Mouse (Mus musculus): ENCODE measurements around the gene Rbbp6. TPM values are rescaled to one million over a fixed set of nuclear protein-coding genes. Genes with fewer than 3 reads are reported as not detected.

Gene Rbbp6
- polyA plus RNA-seq, 1 experiment = 5.5 TPM

DNA sequence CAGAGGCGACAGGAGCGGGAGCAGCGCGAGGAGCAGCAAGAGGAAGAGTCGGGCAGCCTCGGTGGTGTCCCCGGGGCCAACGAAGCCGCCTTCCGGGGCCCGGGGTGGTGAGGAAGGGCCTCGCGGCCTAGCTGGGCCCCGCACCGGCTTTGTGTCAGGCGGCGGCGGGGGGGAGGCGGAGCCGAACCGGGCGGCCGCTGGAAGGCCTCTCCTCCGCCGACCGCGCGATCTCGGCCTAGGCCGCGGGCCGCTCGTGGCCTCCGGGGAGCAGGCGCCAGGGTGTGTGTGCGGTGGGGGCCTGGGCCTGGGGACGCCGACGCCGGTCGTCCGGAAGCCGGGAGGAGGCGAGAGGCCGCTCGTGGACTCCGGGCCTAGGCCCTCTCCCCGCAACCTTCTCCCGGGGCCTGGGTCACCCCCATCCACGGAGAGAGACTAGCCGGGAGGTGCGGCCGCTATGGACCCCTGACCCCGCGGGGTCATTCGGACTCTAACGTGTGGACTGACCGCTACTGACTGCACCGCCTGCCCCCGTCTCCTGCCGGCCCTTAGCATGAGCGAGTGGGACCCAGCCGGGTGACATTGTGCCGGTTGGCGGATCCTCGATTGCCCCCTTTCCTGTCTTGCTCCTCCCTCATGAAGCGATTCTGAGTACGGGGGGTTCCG lies 4.8 kb downstream of the Rbbp6 start:
- DNase-seq (ENCODE audit: low read depth, low spot score) = peak; percentile 21
- under 1% methylated on average over 67 of the region's 69 CpGs for WGBS

DNA sequence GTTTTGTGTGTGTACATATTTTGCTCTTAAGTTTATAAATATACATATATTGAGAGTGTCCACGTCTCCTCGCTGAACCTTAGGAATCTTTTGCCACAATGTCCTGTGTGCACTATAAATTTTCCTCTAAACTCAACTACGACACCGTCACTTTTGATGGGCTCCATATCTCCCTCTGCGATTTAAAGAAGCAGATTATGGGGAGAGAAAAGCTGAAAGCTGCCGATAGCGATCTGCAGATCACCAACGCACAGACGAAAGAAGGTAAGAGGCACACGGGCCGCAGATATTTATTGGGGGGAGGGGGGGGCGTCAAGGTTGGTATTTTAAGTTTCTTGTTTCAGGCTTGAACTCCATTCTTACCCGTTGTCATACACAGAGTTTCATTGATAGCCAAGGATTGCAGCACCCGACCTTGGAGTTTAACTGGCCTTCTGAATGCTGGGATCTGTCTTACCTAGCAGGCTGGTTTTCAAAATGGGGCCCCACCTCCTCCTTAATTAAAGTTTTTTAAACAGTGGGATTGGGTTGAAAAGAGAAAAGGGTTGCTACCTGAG lies 5.5 kb downstream of the Rbbp6 start:
- 1% methylated on average over 14 of the region's 14 CpGs for WGBS
- no peak for DNase-seq (ENCODE audit: low read depth, low spot score)

DNA sequence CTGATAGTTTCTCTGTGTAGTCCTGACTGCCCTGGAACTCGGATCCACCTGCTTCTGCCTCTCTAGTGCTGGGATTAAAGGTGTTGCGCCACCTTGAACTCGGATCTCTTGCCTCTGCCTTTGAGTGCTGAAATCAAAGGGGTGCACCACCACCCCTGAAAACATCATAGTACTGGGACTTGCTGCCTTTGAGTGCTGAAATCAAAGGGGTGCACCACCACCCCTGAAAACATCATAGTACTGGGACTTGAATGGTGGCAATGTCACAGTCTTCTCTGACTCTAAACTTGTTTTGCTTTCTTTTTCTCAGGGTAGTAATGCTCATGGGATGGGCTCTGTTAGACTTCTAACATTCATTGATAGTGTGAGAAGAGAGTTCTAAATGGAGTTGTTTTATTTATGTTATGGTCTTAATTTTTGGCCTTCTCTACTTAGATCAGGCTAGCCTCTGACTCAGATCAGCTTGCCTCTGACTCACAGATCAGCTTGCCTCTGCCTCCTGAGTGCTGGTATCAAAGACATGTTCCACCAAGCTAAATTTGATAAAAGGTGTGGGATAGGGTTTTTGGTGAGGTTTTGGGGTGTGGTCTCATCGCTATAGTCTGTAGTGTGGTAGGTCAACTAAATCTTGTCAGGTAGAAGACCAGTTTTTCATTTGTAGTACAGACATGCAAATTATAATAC lies 6.7 kb downstream of the Rbbp6 start:
- WGBS = 61% methylated on average over 4 of the region's 4 CpGs
- no peak for DNase-seq (ENCODE audit: low read depth, low spot score)

DNA sequence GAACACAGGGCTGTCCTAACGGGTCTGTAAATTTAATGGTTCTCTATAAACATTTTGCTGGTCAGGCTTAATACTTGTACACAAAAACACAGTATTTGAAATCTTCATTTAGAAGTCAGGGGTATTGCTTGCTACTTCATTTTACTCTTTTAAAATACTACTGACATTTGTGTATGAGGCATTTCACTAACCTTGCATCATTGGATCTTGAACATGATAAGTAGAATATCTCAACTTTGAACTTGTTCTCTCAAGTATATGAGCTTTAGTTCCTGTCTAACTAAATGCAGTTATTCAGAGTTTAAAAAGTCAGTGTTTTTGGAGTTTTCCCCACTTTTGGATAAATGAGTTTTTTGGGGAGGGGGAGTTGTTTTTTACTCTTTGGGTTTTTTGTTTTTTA lies 14.0 kb downstream of the Rbbp6 start:
- no peak for DNase-seq (ENCODE audit: low read depth, low spot score)
- whole genome bisulfite sequencing = 45% methylated on average over 1 of the region's 1 CpGs

DNA sequence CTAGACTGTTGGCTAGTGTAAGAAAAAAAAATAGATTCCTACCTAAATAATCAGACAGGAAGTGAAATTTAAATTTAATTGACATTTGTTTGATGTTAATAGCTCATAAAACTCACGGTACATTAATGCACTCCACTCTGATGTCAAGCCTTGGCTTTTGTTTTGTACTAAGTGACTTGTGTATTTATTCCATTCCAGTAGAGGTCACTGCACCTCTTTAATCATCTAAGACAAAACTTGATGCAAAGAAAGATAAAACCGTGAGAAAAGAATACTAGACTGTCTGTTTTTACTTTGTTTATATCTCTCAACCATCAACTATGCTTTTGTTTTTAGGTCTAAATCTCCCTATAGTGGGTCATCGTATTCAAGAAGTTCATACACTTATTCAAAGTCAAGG lies 32.7 kb downstream of the Rbbp6 start:
- 68% methylated on average over 3 of the region's 3 CpGs for WGBS

DNA sequence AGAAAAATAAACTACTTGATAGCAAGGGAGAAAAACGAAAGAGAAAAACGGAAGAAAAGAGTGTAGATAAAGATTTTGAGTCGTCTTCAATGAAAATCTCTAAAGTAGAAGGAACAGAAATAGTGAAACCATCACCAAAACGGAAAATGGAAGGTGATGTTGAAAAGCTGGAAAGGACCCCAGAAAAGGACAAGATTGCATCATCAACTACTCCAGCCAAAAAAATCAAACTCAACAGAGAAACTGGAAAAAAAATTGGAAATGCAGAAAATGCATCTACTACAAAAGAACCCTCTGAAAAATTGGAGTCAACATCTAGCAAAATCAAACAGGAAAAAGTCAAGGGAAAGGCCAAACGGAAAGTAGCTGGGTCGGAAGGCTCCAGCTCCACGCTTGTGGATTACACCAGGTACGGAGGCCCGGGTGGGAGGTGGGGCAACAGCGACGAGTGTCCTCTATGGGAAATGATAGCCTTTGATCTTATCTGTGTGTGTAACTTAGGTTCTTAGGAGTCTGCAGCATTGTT lies 34.4 kb downstream of the Rbbp6 start:
- DNase-seq (ENCODE audit: low read depth, low spot score) = no peak
- WGBS = 80% methylated on average over 11 of the region's 11 CpGs

More for the DNA sequence above, 32.7 kb downstream of the Rbbp6 start:
- DNase-seq (ENCODE audit: low read depth, low spot score) = no peak

DNA sequence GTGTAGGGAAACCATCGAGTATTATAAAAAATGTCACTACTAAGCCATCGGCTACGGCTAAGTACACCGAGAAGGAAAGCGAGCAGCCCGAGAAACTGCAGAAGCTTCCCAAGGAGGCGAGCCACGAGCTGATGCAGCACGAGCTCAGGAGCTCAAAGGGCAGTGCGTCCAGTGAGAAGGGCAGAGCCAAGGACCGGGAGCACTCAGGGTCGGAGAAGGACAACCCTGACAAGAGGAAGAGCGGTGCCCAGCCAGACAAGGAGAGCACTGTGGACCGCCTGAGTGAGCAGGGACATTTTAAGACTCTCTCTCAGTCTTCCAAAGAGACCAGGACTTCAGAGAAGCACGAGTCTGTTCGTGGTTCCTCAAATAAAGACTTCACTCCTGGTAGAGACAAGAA lies 35.3 kb downstream of the Rbbp6 start:
- 88% methylated on average over 16 of the region's 16 CpGs for WGBS
- DNase-seq (ENCODE audit: low read depth, low spot score) = no peak

DNA sequence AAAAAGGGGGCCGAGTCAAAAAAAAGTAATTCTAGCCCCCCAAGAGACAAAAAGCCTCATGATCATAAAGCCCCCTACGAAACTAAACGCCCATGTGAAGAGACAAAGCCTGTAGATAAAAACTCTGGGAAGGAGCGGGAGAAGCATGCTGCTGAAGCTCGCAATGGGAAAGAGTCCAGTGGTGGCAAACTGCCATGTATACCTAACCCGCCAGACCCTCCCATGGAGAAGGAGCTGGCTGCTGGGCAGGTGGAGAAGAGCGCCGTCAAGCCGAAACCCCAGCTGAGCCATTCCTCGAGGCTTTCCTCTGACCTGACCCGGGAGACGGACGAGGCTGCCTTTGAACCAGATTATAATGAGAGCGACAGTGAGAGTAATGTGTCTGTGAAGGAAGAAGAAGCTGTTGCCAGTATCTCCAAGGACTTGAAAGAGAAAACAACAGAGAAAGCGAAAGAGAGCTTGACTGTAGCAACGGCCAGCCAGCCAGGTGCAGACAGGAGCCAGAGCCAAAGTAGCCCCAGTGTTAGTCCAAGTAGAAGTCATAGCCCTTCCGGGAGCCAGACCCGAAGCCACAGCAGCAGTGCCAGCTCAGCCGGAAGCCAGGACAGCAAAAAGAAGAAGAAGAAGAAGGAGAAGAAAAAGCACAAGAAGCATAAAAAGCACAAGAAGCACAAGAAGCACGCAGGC lies 36.0 kb downstream of the Rbbp6 start:
- WGBS = 81% methylated on average over 20 of the region's 20 CpGs
- no peak for DNase-seq (ENCODE audit: low read depth, low spot score)

DNA sequence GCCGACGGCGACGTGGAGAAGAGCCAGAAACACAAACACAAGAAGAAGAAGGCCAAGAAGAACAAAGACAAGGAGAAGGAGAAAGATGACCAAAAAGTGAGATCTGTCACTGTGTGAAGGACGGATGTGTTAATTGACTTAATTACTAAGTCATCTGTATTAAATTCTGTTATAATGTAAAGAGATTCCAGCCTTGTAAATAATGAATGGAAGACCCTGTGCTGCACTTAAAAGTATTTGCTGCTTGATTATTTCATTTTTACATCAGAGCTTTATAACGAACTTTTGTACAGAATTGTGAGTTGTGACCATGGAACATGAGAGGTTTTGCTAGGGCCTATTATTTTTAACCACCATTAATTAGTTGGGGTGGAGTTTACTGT lies 36.5 kb downstream of the Rbbp6 start:
- 93% methylated on average over 6 of the region's 6 CpGs for WGBS
- DNase-seq (ENCODE audit: low read depth, low spot score) = no peak

DNA sequence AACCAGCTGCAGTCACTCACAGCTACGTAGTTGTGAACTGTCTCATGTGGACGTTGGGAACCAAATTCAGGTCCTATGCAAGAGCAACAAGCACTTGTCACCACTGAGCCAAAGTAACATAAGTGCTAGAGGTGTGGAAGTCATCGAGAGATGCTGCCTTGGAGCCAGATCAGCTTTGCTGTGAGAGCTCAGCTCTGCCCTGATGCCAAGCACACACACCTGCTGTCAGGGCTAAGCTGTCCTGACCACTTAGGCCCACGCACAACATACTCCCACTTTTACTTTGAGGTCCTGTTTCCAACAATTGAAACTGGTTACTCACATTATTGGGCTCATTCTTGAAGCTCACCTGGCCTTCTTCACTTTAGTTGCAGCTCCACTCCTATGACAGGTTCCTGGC lies 37.7 kb downstream of the Rbbp6 start:
- 89% methylated on average over 4 of the region's 4 CpGs for WGBS
- DNase-seq (ENCODE audit: low read depth, low spot score) = no peak

DNA sequence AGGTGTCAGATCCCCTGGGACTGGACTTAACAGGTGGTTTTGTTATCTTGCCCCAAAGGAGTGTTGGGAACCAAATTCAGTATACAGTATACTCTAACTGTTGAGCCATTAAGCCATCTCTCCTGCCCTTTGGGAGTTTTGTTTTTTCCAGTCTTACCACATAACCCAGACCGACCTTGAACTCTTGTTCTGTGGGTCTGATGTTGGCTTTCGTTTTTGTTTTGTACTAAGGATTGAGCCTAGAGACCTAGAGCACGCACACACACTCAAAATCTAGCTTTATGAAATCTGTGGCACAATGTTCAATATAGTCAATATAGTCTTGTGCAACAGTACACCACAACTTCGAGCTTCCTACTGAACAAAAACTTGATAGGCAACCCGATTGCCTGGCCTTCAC lies 39.0 kb downstream of the Rbbp6 start:
- WGBS = 93% methylated on average over 5 of the region's 5 CpGs
- DNase-seq (ENCODE audit: low read depth, low spot score) = no peak

DNA sequence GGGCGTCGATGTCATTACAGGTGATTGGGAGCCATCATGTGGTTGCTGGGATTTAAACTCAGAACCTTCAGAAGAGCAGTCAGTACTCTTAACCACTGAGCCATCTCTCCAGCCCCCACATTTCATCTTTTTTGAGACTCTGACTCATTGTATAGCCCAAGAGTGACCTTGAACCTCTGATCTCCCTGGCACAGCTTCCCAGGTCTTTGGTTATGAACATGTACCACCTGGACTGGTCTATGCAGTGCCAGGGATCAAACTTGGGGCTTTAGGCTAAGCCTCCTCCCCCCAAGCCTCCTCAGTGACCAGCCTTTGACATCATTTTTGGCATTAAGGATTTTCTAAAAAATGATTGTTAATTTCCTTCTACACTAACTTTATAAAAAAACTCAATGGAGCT lies 40.8 kb downstream of the Rbbp6 start:
- DNase-seq (ENCODE audit: low read depth, low spot score) = no peak
- 71% methylated on average over 2 of the region's 2 CpGs for WGBS

DNA sequence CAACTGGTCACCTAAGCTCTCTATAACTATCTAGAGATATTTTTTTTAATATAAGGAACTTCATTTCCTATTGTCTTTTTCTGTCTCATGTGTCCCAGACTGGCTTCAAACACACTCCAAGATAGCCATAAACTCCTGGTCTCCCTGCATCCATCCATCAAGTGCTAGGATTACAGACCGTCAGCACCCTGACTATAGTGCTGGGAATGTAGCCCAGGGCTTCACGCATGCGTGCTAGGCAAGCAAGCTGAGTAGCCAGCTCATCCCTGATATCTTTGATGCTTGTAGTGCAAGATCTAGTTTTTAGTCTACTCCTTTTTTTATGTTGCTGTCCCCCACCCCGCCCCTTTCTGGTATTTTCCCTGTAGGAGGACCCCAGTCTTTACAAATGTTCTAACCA lies 42.3 kb downstream of the Rbbp6 start:
- 59% methylated on average over 4 of the region's 4 CpGs for WGBS
- no peak for DNase-seq (ENCODE audit: low read depth, low spot score)

DNA sequence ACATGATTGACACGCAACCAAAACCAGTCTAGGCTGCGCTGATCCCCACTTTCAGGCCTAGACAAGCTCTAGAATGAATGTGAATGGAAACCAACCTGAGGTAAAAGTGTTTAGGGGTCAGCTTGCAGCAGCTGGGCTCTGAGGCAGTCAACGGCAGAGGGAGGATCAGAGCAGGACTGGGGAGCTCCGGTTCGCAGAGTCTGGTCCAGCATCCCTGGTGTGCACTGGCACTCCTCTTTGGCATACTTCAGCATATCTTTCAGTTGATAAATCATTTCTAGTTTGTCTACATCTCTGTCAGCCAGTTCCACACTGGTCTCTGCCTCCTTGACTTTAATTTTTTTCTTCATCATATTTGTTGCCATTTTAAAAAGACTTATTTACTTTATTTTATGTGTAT lies 48.0 kb downstream of the Rbbp6 start:
- WGBS = 73% methylated on average over 5 of the region's 5 CpGs
- DNase-seq (ENCODE audit: low read depth, low spot score) = no peak

DNA sequence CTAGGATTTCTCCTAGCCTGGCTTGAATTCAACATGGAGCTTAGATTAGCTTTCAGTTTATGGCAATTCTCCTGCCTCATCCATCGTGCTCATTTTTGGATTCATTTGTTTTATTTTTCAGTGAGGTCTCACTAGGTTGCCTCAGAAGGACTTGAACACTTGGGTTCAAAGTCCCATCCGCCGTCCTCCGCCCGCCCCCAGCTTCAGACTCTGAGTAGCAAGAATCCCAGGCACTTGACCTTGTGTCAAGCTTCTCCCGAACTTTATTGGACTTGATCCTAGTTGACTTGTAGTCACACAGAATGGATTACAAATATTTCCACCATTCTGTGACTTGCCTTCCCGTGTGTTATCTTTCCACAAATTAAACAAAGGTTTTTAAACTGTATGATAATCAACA lies 49.2 kb downstream of the Rbbp6 start:
- 15% methylated on average over 7 of the region's 7 CpGs for WGBS
- no peak for DNase-seq (ENCODE audit: low read depth, low spot score)

DNA sequence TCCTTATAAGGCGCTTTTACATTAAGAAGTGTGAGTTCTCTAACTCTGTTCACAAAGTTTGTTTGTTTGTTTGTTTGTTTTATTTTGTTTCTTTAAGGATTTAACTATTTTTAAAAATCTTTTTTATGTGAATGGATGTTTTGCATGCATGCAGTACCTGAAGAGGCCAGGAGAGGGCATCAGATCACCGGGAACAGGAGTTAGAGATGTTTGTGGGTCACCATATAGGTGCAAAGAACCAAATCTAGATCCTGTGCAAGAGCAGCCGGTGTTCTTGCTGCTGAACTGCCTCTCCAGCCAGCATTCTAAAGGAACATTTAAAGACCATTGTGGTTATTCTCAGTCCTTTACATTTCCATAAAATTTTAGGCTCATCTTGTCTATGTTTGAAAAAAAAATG lies 52.1 kb downstream of the Rbbp6 start:
- no peak for DNase-seq (ENCODE audit: low read depth, low spot score)
- 30% methylated on average over 3 of the region's 3 CpGs for WGBS

DNA sequence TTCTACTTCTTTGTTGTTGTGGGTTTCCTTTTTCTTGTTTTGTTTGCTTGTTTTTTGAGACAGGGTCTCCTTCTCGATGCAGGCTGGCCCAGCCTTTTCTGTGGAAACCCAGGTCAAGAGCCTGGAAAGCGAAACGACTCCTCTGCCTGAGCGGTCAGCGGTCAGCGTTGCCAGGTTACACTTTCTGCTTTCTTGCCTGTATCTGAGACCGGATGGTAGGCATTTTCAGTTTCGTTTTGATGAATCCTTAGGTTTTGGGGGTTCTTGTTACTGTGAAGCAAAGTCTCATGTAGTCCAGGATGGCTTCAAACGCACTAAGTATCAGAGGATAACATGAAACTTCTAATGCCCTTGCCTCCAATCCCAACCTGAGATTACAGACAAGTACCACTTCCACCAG lies 59.6 kb downstream of the Rbbp6 start:
- WGBS = 53% methylated on average over 9 of the region's 9 CpGs
- no peak for DNase-seq (ENCODE audit: low read depth, low spot score)

DNA sequence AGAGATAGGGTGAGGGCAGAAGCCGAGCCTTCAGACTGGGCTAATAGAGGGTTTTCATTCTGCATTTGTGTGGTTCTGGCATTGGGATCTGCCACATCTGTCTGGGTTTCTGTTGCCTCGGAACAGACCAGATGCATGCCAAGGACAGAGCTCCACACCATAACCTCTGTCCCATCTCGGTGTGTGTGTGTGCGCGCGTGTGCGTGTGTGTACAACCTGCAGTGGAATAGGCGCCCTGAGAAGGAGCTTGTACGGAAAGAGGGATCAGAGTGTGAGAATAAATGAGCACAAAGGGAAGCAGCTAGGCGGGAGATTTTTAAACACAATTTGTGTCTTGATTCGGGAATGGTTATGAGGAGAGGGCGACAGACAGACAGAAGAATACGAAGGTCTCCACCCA lies 64.8 kb downstream of the Rbbp6 start:
- WGBS = 22% methylated on average over 13 of the region's 13 CpGs
- no peak for DNase-seq (ENCODE audit: low read depth, low spot score)

DNA sequence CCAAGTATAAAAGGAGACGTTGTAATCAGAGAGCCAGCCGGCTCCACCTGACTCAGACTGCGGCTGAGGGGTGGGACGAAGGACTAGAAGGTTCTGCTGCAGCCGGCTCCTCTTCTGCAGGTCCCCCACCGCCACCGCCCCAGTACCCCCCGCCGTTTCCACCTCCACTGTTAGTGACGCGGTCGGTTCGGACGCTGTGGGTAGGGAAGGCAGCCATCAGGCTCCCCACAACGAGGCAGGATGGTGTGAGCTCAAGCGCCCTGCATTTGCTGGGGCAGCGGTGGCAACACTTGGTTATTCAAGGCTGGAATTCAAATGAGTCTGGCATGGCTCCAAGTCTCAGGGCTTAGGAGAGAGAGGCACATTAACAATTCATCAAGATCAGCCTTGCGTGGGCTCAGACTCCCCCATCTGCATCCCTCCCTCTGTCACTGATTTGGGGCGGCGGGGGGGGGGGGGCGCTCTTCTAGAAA lies 65.3 kb downstream of the Rbbp6 start:
- peak; percentile 10 for DNase-seq (ENCODE audit: low read depth, low spot score)
- 3% methylated on average over 21 of the region's 21 CpGs for WGBS

DNA sequence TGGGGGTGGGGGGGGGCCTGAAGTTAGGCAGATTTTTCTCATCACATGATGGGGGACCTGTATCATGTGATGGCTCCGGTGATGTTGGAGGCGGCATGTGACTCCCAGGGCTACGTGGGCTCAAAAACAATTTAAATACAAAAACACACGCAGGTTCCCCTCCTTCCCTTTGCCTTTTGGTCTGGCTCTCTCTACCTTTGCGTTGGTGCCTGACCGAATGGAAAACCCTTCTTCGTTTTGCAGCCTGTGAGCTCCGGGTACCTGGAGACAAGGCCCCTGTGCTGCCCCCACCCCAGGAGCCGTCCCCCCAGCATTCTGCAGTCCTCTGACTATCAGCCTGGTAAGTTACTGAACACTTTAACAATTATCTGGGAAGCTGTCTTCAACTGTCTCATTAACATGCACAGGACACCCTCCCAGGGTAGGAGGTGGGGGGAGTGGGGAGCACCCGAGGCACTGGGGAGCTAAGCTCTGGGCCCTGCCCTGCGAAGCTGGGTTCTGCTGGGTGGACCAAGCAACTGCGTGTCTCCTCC lies 65.8 kb downstream of the Rbbp6 start:
- whole genome bisulfite sequencing = 12% methylated on average over 12 of the region's 12 CpGs
- DNase-seq (ENCODE audit: low read depth, low spot score) = no peak

Measured in large intestine, adult 2 months (tissue).